Mouse (Mus musculus) midbrain, embryonic 10.5 days (tissue): Measurements from ENCODE around the gene Fat4. TPM values are rescaled to one million over a fixed set of nuclear protein-coding genes. Genes with fewer than 3 reads are reported as not detected.

Experiments used
- DNase-seq: peaks from one replicate; pipeline ENCODE4 v3.0.0-alpha.2; 2017; ENCODE audit warnings: low spot score
- H3K27ac ChIP-seq: fragments of 300-500 bp; sonication (generic); replicated peaks from 2 replicates; pipeline ENCODE4 v1.5.1; 2016; ENCODE audit warnings: mild to moderate bottlenecking
- H3K27me3 ChIP-seq: fragments of 300-500 bp; sonication (generic); 2 replicates; pipeline ENCODE4 v1.6.1; 2016; ENCODE audit warnings: low read depth, mild to moderate bottlenecking; ENCODE audit not compliant: poor library complexity, severe bottlenecking
- H3K36me3 ChIP-seq: fragments of 300-500 bp; sonication (generic); 2 replicates; pipeline ENCODE4 v1.6.1; 2016; ENCODE audit warnings: mild to moderate bottlenecking, moderate library complexity
- H3K4me1 ChIP-seq: fragments of 300-500 bp; sonication (generic); 2 replicates; pipeline ENCODE4 v1.6.1; 2016
- H3K4me3 ChIP-seq: fragments of 300-500 bp; sonication (generic); 2 replicates; pipeline ENCODE4 v1.5.1; 2016; ENCODE audit warnings: mild to moderate bottlenecking, moderate library complexity
- H3K9me3 ChIP-seq: fragments of 300-500 bp; sonication (generic); replicated peaks from 2 replicates; pipeline ENCODE4 v1.6.1; 2016; ENCODE audit warnings: mild to moderate bottlenecking
- WGBS: fragments of 180-500 bp; shearing (Covaris S2); methylation state at CpG from one replicate; pipeline ENCODE4 v1.1.7; 2016; 5-methylcytosine and 5-hydroxymethylcytosine counted together
- polyA plus RNA-seq: library from polyadenylated mRNA; unstranded; fragments of >200 nt; fragmentation: Nextera tagmentation; extraction: Ambion mirVana; gene quantifications from 2 replicates; pipeline ENCODE4 v1.2.1, GENCODE M21; 2016

Gene Fat4
- polyA plus RNA-seq, 1 experiment from 2014 or later: 5.1 TPM

DNA sequence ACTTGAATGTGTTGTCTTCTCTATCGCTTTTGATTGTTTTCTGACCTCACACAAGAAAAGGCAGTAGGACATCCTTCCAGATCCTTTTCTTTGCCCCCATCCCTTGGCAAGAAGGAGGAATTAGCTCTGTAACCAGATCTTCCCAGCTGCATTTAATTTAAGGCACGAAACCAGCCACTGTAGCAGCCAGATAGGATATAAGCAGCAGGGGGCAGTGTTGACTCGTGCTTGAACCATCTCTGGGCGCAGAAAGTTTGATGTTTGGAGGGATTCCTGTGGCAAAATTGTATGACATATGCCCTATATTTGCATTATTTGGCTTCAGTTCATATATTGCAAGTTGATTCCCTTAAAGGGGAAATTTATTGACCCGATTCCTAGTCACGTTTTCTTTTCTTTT, 2.5 kb upstream of the Fat4 start:
- peaks cover 13% of the 10 kb centered on the region for H3K36me3 ChIP-seq
- peak overlapping the region; percentile 89 for H3K4me3 ChIP-seq
- peak; percentile 84 for DNase-seq
- 0 out of 2 replicates have a peak, but pooled peaks cover 5% of the 10 kb centered on the region for H3K9me3 ChIP-seq
- H3K27ac ChIP-seq: peak overlapping the region; percentile 93
- peaks cover 38% of the 10 kb centered on the region for H3K4me1 ChIP-seq
- WGBS: under 1% methylated on average over 6 of the region's 6 CpGs
- H3K27me3 ChIP-seq: peaks cover 11% of the 10 kb centered on the region

DNA sequence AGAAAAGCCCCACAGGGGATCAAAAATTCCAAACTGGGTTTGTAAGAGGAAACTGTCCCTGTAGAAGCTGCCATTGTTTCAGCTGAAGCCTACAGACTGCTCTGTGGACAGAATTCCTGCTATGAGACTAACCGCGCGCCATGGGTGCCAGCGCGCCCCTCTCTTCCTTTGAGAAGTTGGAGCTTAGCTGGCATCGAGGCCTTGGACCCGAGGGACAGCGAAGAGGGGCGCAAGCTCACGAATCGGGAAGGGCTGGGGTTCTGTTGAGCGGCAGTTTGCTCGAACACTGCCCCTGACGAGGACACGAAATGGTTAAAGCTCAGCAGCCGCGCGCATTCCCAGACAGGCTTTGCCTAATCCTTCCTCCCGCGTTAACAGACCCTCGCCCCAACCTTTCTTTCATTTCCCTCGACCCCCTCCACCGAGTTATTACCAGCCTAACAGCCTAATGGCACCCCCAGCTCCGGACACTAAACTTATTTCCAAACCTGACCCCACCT, 1.8 kb upstream of the Fat4 start:
- peak; percentile 91 for DNase-seq
- under 1% methylated on average over 24 of the region's 24 CpGs for WGBS

DNA sequence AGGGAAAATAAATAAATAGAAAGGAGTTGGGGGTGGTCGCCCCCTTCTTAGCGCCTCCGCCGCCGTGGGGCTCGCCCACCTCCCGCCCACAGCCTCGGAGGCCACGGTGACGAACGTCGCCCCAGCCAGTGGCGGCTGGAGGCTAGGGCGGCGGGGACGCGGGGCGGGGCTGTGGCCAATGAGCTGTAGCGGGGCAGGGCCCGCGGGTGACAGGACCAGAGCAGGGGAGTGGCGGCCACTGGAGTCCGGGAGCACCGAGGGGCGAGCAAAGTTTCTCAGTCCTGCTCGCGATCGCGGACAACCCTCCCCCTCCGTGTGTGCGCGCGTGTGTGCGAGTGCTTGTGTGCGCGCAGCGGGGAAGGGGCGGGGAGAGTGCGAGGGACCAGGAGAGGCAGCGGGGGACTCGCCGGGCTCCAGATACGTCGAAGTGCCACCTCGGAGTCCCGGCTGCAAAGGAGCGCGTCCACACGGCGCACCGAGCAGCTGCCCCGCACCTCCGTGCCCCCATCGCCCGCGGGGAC, 1.2 kb upstream of the Fat4 start:
- peak overlapping the region; percentile 93 for H3K27ac ChIP-seq
- H3K27me3 ChIP-seq: peaks cover 11% of the 10 kb centered on the region
- WGBS: under 1% methylated on average over 54 of the region's 56 CpGs
- peaks cover 16% of the 10 kb centered on the region for H3K9me3 ChIP-seq
- H3K4me3 ChIP-seq: peak overlapping the region; percentile 89
- H3K36me3 ChIP-seq: peaks cover 26% of the 10 kb centered on the region
- peak; percentile 92 for DNase-seq
- peaks cover 47% of the 10 kb centered on the region for H3K4me1 ChIP-seq

More for the DNA sequence above, 1.8 kb upstream of the Fat4 start:
- Histone ChIP-seq H3K36me3 (peaks cover 20% of the 10 kb centered on the region), H3K27me3 (peaks cover 11% of the 10 kb centered on the region), H3K4me1 (peaks cover 45% of the 10 kb centered on the region), H3K4me3 (peak overlapping the region; percentile 89), H3K9me3 (peaks cover 11% of the 10 kb centered on the region), H3K27ac (peak overlapping the region; percentile 93)

DNA sequence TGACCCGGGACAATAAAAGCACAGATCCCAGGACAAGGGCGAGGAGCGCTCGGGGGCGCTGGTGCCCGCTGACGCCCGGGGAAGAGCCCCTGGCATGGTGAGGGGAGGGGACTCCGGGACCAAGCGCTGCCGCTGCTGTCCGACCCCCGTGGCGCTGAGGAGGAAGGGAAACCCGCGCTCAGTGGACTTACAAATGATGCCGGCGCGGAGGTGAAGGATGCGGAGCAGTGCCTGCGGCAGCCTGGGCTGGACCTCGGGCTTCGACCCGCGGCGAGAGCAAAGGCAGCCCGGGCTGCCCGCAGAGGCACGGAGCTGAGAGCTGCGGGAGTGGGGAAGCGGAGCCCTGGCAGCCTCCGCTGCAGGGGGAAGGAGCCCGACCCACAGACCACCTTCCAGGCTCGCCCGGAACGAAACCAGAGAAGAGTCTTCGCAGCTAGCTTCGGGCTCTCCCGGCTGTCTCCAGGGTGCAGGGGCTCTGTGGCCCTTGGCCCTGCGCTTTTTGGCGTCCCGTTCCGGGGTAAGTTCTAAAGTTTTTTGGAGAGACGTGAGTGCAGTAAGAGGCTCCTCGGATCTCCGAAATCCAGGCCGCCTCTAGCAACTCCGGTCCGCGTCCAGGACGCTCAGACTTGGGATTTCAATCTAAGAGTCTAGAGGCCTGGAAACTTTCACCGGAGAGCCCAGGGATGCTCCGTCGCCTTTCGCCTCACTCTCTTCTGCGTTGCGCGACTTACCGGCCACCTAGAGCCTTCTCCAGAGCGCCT, 499 bp upstream of the Fat4 start:
- under 1% methylated on average over 59 of the region's 60 CpGs for WGBS
- peaks cover 47% of the 10 kb centered on the region for H3K4me1 ChIP-seq
- peak overlapping the region; percentile 93 for H3K27ac ChIP-seq
- H3K4me3 ChIP-seq: peak overlapping the region; percentile 89
- peaks cover 11% of the 10 kb centered on the region for H3K27me3 ChIP-seq
- H3K9me3 ChIP-seq: peaks cover 23% of the 10 kb centered on the region
- peak; percentile 75 for DNase-seq
- peaks cover 33% of the 10 kb centered on the region for H3K36me3 ChIP-seq

DNA sequence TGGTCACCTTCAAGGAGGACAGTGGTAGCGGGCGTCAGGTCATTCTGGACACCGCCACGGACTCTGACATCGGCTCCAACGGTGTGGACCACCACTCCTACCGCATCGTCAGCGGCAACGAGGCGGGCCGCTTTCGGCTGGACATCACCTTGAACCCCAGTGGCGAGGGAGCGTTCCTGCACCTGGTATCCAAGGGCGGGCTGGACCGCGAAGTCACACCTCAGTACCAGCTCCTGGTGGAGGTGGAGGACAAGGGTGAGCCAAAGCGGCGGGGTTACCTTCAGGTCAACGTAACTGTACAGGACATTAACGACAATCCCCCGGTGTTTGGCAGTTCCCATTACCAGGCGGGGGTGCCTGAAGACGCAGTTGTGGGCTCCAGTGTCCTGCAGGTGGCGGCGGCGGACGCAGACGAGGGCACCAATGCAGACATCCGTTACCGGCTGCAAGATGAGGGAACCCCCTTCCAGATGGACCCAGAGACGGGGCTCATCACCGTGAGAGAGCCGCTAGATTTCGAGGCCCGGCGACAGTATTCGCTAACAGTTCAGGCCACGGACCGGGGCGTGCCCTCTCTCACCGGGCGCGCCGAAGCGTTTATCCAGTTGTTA, 746 bp downstream of the Fat4 start:
- Histone ChIP-seq H3K27ac (peak overlapping the region; percentile 93), H3K36me3 (peaks cover 42% of the 10 kb centered on the region), H3K9me3 (peaks cover 27% of the 10 kb centered on the region), H3K4me1 (peaks cover 58% of the 10 kb centered on the region), H3K4me3 (peak overlapping the region; percentile 89), H3K27me3 (peaks cover 11% of the 10 kb centered on the region)
- DNase-seq: peak; percentile 61
- under 1% methylated on average over 47 of the region's 47 CpGs for WGBS

DNA sequence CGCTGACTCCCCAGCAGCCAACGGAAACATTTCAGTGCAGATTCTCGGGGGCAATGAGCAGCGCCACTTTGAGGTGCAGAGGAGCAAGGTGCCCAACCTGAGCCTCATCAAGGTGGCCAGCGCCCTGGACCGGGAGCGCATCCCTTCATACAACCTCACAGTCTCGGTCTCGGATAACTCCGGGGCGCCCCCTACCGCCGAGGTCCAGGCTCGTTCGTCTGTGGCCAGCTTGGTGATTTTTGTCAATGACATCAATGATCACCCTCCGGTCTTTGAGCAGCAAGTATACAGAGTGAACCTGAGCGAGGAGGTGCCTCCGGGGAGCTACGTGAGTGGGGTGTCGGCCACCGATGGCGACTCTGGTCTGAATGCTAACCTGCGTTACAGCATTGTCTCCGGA, 1.4 kb downstream of the Fat4 start:
- peaks cover 11% of the 10 kb centered on the region for H3K27me3 ChIP-seq
- peak overlapping the region; percentile 93; the same call in 1 of the 2 replicates for H3K27ac ChIP-seq
- DNase-seq: peak; percentile 66
- peak overlapping the region; percentile 89 for H3K4me3 ChIP-seq
- peaks cover 47% of the 10 kb centered on the region for H3K36me3 ChIP-seq
- WGBS: 14% methylated on average over 24 of the region's 24 CpGs
- H3K4me1 ChIP-seq: peaks cover 64% of the 10 kb centered on the region
- H3K9me3 ChIP-seq: peaks cover 27% of the 10 kb centered on the region

DNA sequence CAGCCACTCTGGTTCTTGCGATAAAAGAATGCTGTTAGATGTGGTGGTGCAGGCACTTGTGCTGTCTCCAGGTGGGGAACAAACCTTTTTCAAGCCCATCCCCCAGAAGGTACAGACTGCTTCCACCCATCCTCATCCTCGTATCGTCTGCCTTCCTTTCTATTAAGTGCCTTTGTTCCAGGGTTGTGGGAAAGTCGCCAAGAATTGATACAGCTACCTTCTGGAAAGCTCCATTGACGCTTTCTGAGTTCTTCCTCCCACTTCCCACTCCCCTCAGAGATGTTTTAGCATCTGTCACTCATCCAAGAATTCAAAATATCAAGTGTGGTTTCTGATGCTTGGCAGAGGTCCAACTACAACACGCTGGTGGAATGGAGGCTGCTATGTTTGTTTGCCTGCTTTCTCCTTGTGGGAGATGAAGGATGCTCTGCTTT, 6.1 kb downstream of the Fat4 start:
- Histone ChIP-seq H3K27ac (peak overlapping the region; percentile 7; the same call in 1 of the 2 replicates), H3K27me3 (no peaks in the 10 kb centered on the region; the same call in 1 of the 2 replicates), H3K36me3 (peaks cover 81% of the 10 kb centered on the region), H3K4me3 (peak overlapping the region; percentile 43), H3K4me1 (peaks cover 52% of the 10 kb centered on the region), H3K9me3 (peaks cover 31% of the 10 kb centered on the region)
- 73% methylated on average over 6 of the region's 6 CpGs for WGBS
- no peak for DNase-seq

DNA sequence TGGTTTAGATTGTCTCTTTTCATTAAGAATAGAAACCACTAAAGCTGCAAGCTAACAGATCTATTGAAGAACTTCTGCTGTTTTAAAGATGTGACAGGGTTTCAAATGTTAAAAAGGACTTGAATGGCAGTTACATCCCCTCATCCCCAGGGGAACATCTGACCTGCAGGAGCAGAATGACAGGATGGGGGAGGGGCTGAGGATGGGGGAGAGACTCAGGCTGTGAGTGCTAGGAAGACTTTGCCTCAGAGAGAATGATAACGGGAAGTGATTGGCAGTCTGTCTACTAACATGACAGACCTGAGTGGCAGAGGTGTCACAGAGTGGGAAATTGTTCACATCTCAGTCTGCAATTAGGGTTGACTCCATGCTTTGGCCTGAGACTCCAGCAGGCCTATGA, 14.1 kb downstream of the Fat4 start:
- WGBS: 40% methylated on average over 1 of the region's 1 CpGs
- Histone ChIP-seq H3K27ac (no peak overlapping the region), H3K36me3 (peaks cover 35% of the 10 kb centered on the region), H3K9me3 (no peaks in the 10 kb centered on the region), H3K4me3 (no peak overlapping the region), H3K27me3 (no peaks in the 10 kb centered on the region), H3K4me1 (peaks cover 18% of the 10 kb centered on the region)
- DNase-seq: no peak

DNA sequence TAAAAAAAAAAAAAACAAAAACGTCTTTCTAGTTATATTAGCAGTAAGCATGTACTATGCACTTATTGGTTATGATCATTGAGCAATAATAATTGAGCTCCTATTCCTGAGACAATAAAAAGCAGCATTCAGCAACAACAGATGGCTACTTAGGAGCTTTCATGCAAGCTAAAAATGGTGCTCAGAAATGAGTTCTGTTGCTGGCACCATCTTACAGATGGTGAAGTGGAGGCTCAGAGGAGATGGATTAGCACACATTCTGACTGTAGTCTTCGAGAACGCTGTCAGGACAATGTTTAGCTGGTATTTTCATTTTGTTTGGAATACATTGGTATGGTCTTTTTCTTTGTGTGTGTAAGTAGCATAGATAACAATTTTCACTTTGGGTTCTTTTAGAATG, 20.1 kb downstream of the Fat4 start:
- Histone ChIP-seq H3K4me1 (peaks cover 36% of the 10 kb centered on the region), H3K9me3 (no peaks in the 10 kb centered on the region), H3K27ac (no peak overlapping the region), H3K4me3 (no peak overlapping the region), H3K36me3 (peaks cover 14% of the 10 kb centered on the region), H3K27me3 (no peaks in the 10 kb centered on the region)
- DNase-seq: no peak
- WGBS: 84% methylated on average over 3 of the region's 3 CpGs

DNA sequence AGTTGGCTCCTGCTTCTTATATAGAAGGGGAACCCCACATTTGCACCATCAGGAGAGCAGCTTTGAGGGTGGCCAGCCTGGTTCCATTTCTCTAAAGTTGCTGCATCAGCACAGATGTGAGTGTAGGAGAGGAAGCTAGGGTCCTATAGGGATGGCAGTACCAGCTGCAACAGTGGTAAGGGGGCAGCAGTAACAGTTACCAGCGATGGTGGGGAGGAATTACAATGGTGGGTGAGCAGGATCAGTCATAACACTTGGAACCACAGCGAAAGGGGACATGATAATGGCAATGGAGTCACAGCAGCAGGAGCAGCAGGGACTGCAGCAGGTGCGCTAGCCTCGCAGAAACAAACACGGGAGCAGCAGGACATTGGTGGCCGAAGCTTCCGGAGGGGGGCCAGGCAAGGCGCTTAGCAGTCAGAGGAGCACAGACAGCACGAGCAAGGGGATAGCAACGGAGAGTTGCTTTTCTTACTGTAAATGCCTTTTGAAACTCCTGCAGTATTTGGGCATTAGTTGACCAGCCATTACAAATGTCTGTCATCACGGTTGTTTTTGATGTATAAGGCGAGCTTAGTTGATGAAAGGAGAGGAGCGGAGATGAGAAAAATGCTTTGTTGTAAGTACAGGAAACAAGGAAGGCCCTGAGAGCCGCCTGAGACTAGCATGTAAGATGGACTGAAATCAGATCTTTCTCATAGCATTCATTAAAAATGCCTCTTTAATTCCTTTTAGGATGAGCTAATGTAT, 21.1 kb downstream of the Fat4 start:
- Histone ChIP-seq H3K27me3 (no peaks in the 10 kb centered on the region), H3K9me3 (no peaks in the 10 kb centered on the region), H3K4me3 (peak overlapping the region; percentile 11), H3K4me1 (peaks cover 46% of the 10 kb centered on the region), H3K27ac (peak overlapping the region; percentile 79), H3K36me3 (peaks cover 5% of the 10 kb centered on the region)
- 35% methylated on average over 14 of the region's 14 CpGs for WGBS
- DNase-seq: no peak

DNA sequence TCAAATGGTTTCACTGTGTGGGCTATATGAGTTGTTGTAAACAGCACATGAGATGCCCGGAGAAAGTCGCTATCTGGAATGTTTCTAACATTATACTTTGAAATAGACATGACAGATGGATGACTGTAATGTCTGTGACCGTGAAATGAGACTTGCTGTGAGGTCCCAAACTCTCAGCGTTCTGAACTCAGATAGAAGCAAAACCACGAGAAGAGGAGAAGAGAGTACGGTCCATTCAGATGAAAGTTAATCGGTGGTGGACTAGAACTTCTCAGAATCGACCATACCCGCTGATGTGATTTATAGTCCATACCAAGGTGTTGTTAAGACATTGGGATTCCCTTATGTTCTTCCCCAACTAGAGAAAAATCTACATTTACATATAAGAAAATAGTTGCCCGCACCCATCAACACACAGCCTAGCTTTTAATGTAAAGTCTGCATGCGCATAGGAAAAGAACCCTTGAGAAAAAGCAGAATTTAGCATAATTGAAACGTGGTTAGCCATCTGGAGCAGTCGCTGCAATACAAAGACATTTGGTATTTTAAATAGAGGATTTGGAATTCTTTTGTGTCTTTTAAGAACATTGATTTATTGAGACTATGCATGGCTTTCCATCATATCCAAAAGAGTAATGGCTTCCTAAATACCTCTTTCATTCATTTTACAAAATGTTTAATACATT, 21.8 kb downstream of the Fat4 start:
- peaks cover 53% of the 10 kb centered on the region for H3K4me1 ChIP-seq
- no peaks in the 10 kb centered on the region for H3K9me3 ChIP-seq
- no peak for DNase-seq
- H3K4me3 ChIP-seq: 0 out of 2 replicates have a peak overlapping the region, but pooled peaks have one; percentile 11
- peak overlapping the region; percentile 79 for H3K27ac ChIP-seq
- 0 out of 2 replicates have a peak, but pooled peaks cover 3% of the 10 kb centered on the region for H3K36me3 ChIP-seq
- 67% methylated on average over 13 of the region's 13 CpGs for WGBS
- no peaks in the 10 kb centered on the region for H3K27me3 ChIP-seq
